ENCODE assay signal across 12 mouse cellular contexts in the genomic region with DNA sequence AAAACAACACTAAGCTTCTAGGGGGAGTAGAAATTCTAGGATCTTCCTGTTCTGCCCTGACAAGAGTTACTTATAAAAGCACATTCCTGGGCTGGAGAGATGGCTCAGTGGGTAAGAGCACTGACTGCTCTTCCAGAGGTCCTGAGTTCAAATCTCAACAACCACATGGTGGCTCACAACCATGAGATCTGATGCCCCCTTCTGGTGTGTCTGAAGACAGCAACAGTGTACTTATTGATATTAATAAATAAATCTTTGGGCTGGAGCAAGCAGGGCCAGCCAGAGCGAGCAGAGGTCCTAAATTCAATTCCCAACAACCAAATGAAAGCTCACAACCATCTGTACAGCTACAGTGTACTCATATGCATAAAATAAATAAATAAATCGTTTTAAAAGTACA. TPM values are rescaled to one million over a fixed set of nuclear protein-coding genes. Genes with fewer than 3 reads are reported as not detected.
DNase-seq lines count a peak whose midpoint lies in the region; ATAC-seq and TF ChIP-seq lines count a peak whose summit lies in the region.
"Not testable (repeated sequence)": the region's sequence is repeated elsewhere in the genome, so short reads cannot be mapped to it uniquely, and the experiment has no call there.
"Had no signal": no experiment of that assay in that cellular context is flagged by ENCODE, and none has a peak within 500 bp of the region (broad histone marks: within the 10 kb centered on the region; RNA-seq: fewer than 3 reads in every experiment).

No protein-coding gene starts in this region.

- peak; percentile 25; the same call in 1 of the 2 replicates for TF ChIP-seq CTCF in hindbrain, postnatal 0 days (IDR thresholded peaks at IDR 0.05; ENCODE audit: low read depth)
- TF ChIP-seq CTCF in layer of hippocampus, adult 2 months (conservative IDR thresholded peaks at IDR 0.05): peak; percentile 62
- peak; percentile 16 for TF ChIP-seq CTCF in left cerebral cortex, adult 2 months (IDR thresholded peaks at IDR 0.05)
- TF ChIP-seq CTCF in midbrain, postnatal 0 days (IDR thresholded peaks at IDR 0.05): peak; percentile 14; the same call in 1 of the 2 replicates

- not testable (repeated sequence) for H3K9ac ChIP-seq in hindbrain, postnatal 0 days (replicated peaks; ENCODE audit: low read length); midbrain, postnatal 0 days (replicated peaks; ENCODE audit: low read length, poor library complexity, severe bottlenecking)

- ATAC-seq in hindbrain, postnatal 0 days; midbrain, postnatal 0 days (ENCODE audit: low FRiP score): not testable (repeated sequence)

- H3K4me1 ChIP-seq in hindbrain, postnatal 0 days (ENCODE audit: insufficient read depth, low read length): not testable (repeated sequence)
- peaks cover 23% of the 10 kb centered on the region for H3K4me1 ChIP-seq in midbrain, postnatal 0 days (ENCODE audit: insufficient read depth, low read length)

- H3K9me3 ChIP-seq in hindbrain, postnatal 0 days (ENCODE audit: low read length); midbrain, postnatal 0 days (ENCODE audit: low read length): not testable (repeated sequence)

- intact Hi-C loops in left cerebral cortex, adult 2 months (cut with DNase I): not testable (repeated sequence)

- not testable (repeated sequence) for H3K27ac ChIP-seq in hindbrain, postnatal 0 days; left cerebral cortex, adult 2 months; midbrain, postnatal 0 days (ENCODE audit: low read depth, low read length)
- peak overlapping the region; percentile 96 for H3K27ac ChIP-seq in layer of hippocampus, adult 2 months

- H3K36me3 ChIP-seq in hindbrain, postnatal 0 days (ENCODE audit: insufficient read depth, low read length); midbrain, postnatal 0 days (ENCODE audit: insufficient read depth, low read length): not testable (repeated sequence)

- WGBS in hindbrain, postnatal 0 days: 58% methylated on average over 2 of the region's 2 CpGs
- WGBS in midbrain, postnatal 0 days: 66% methylated on average over 2 of the region's 2 CpGs

- not testable (repeated sequence) for H3K27me3 ChIP-seq in hindbrain, postnatal 0 days (ENCODE audit: insufficient read depth, low read length); midbrain, postnatal 0 days (ENCODE audit: insufficient read depth, low read length)

- H3K4me2 ChIP-seq in hindbrain, postnatal 0 days (ENCODE audit: low read depth, low read length); midbrain, postnatal 0 days (ENCODE audit: low read depth, low read length, poor library complexity, severe bottlenecking): not testable (repeated sequence)

- H3K4me3 ChIP-seq in hindbrain, postnatal 0 days (ENCODE audit: low read length); left cerebral cortex, adult 2 months; midbrain, postnatal 0 days (ENCODE audit: low read depth, low read length): not testable (repeated sequence)
- peak overlapping the region; percentile 78 for H3K4me3 ChIP-seq in layer of hippocampus, adult 2 months

- peak; percentile 16 for DNase-seq in cerebellum, adult 11-12 months
- DNase-seq in cerebellum, adult 9-11 months: peak; percentile 16
- DNase-seq in heart, adult 11 months: peak; percentile 68
- not testable (repeated sequence) for DNase-seq in hindbrain, postnatal 0 days (ENCODE audit: low spot score); layer of hippocampus, adult 2 months (ENCODE audit: low spot score in 2 of 2); left cerebral cortex, adult 2 months (ENCODE audit: extremely low spot score in 1 of 2, low spot score in 2 of 2); midbrain, postnatal 0 days (ENCODE audit: low spot score)

RNA-seq across cellular contexts. Expression of gene Pgbd5, which starts 10.7 kb away (rescaled TPM):
- 68.7 and 74.1 TPM in 2 replicates for total RNA-seq in hindbrain, postnatal 0 days (2014; rRNA removed)
- polyA plus RNA-seq in hindbrain, postnatal 0 days (2015; fragmentation: Nextera tagmentation; extraction: Ambion mirVana): 15.8 and 15.9 TPM in 2 replicates
- total RNA-seq in layer of hippocampus, adult 2 months (2021): 100 to 1,000 TPM; 291 to 304 TPM
- 100 to 1,000 TPM; 208 to 221 TPM for total RNA-seq in left cerebral cortex, adult 2 months (2021)
- 61.1 and 77.0 TPM in 2 replicates for total RNA-seq in midbrain, postnatal 0 days (2014; rRNA removed)
- 12.2 and 13.5 TPM in 2 replicates for polyA plus RNA-seq in midbrain, postnatal 0 days (2015; fragmentation: Nextera tagmentation; extraction: Ambion mirVana)
- total RNA-seq: MEL had no signal
- polyA plus RNA-seq: activated CD4-positive, CD25-positive, alpha-beta regulatory T cell, adult 4 months; C2C12; CD4-positive, CD25-positive, alpha-beta regulatory T cell, adult 4 months; G1E had no signal
